Mouse (Mus musculus) kidney, adult 18-20 months (tissue): ENCODE results near the gene Glt28d2.

ENCODE experiments used
- DNase-seq: peaks from one replicate; pipeline ENCODE4 v3.0.0; 2021

Gene Glt28d2

DNA sequence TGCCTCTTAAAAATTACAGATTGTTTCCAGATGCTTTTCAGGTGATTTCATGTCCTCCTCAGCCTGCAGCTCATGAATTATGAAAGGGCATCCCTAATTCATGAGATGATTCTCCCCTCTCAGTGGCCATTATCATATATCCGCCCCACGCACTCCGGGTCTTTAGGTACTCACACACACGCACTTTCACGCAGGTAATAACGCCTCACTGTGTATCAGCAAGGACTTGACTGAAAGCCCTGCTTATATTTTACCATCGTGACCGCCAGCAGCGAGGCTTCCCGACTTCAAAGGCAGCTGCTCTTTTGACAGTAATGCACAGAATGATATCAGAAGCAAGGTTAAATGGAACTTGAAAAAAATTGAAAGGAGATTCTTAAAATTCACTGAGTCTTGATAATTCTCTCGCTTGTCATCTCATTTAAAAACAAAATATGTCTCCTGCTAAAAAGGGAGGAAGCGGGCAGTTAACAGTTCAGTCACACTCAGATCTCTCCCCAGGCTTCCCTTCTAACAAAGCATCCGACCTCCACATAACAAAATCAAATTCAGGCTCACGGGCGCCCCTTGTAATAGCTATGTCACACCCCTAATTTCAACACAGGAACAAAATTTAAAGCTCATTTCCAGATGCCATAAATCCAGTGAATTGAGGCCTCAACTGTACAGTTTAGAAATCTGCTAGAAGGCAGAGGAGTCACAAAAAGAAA is 66.3 kb downstream of the Glt28d2 start:
- no peak for DNase-seq
